Mouse (Mus musculus) lung, postnatal 0 days (tissue): ENCODE data around the gene Reps1.

Source experiments
- CTCF ChIP-seq: IDR thresholded peaks from 2 replicates; pipeline ENCODE4 v1.5.1; 2016; ENCODE audit warnings: antibody characterized with exemption, mild to moderate bottlenecking
- EP300 ChIP-seq: IDR thresholded peaks from 2 replicates; pipeline ENCODE4 v1.6.1; 2016; ENCODE audit warnings: antibody characterized with exemption, mild to moderate bottlenecking, control low read depth

DNA sequence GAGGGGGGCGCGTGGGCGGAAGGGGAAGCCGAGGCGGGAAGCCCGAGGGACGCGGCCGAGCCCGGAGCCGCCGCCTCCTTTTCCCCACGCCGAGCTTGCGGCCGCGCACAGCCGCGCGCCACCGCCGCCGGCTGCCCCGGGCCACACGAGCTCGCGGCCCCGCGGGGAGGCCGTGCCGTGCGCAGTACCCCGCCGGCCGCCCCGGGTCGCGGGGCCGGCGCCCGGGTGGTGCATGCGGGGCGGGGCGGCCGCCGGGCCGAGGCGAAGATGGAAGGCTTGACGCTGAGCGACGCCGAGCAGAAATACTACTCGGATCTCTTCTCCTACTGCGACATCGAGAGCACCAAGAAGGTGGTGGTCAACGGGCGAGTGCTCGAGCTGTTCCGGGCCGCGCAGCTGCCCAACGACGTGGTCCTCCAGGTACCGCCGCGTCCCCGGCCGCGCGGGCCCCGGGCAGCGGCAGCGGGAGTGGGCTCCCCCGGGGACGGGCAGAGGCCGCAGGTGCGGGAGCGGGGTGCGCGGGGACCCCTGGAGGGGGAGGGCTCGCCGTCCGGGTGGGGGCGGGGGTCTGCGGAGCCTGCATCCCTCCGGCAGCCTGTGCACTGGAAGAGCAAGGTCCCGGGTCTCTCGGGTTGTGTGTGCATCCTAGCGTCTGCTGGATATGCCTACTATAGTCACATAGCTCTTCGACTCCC lies at the start of gene Reps1:
- TF ChIP-seq CTCF = no peak
- no peak for TF ChIP-seq EP300
